Mouse (Mus musculus) kidney, adult 2 months (tissue): ENCODE data around the gene Catsper4. TPM values are rescaled to one million over a fixed set of nuclear protein-coding genes. Genes with fewer than 3 reads are reported as not detected.
A peak's percentile ranks its signal among the peaks of the same experiment; 100 is the strongest.

Source experiments
- DNase-seq: peaks from one replicate; pipeline ENCODE4 v3.0.0; 2021
- H3K27ac ChIP-seq: fragments of 200-500 bp; 2 replicates; pipeline ENCODE4 v1.5.1; 2012; ENCODE audit warnings: low read depth, low read length, control low read depth, inconsistent platforms; ENCODE audit not compliant: insufficient read depth
- H3K27me3 ChIP-seq: fragments of 200-500 bp; replicated peaks from 2 replicates; pipeline ENCODE4 v1.6.1; 2012; ENCODE audit warnings: mild to moderate bottlenecking, moderate library complexity, low read length, inconsistent platforms; ENCODE audit not compliant: control insufficient read depth, insufficient read depth
- H3K36me3 ChIP-seq: fragments of 200-500 bp; 2 replicates; pipeline ENCODE4 v1.6.1; 2012; ENCODE audit warnings: mild to moderate bottlenecking, moderate library complexity, low read length, inconsistent platforms; ENCODE audit not compliant: control insufficient read depth, insufficient read depth
- H3K4me1 ChIP-seq: fragments of 200-500 bp; 2 replicates; pipeline ENCODE4 v1.6.1; 2011; ENCODE audit warnings: low read length; ENCODE audit not compliant: control insufficient read depth, insufficient read depth
- H3K4me3 ChIP-seq: fragments of 200-500 bp; 2 replicates; pipeline ENCODE4 v1.5.1; 2011; ENCODE audit warnings: mild to moderate bottlenecking, low read depth, low read length, control low read depth; ENCODE audit not compliant: insufficient read depth
- CTCF ChIP-seq: fragments of 200-500 bp; conservative IDR thresholded peaks from 2 replicates; pipeline ENCODE4 v1.5.1; 2011; ENCODE audit warnings: low read depth, mild to moderate bottlenecking, control low read depth, low read length, moderate library complexity, mixed read lengths; ENCODE audit not compliant: insufficient read depth, insufficient read length
- POLR2A ChIP-seq: fragments of 200-500 bp; IDR thresholded peaks from one replicate; pipeline ENCODE4 v1.6.1; 2011; ENCODE audit warnings: low read depth, low read length, control low read depth
- WGBS: fragments of 180-500 bp; shearing (Covaris S2); methylation state at CpG from one replicate; pipeline ENCODE4 v1.1.7; 2018; 5-methylcytosine and 5-hydroxymethylcytosine counted together
- polyA plus RNA-seq: library from polyadenylated mRNA; depleted of rRNA; stranded (reverse); fragments of >200 nt; gene quantifications from 2 replicates; pipeline ENCODE4 v1.2.3, GENCODE M21; 2012

Catsper4 gene
- polyA plus RNA-seq, 1 experiment: 0.38 TPM

DNA sequence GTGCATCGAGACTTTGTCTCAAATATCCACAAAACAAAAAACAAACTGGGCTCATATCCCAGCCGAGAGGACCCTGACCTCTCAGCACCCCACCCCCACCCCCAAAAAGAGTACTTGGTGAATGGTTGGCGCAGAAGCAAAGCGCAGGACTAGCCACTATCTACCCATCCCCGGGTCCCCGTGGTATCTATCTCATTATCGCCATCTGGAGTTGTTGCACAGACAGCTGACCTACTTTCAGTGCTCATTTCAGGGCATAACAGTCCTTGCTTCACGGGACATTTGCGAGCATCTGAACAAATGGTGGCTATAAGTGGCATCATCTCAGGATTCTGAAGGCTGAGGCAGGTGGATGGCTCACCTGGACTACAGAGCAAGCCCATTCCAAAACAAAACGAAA lies 11.5 kb upstream of the Catsper4 start:
- WGBS: 11% methylated on average over 10 of the region's 10 CpGs
- Histone ChIP-seq H3K27me3 (no peaks in the 10 kb centered on the region), H3K4me1 (peaks cover 3% of the 10 kb centered on the region; the same call in 1 of the 2 replicates), H3K27ac (no peak overlapping the region), H3K36me3 (no peaks in the 10 kb centered on the region), H3K4me3 (peak overlapping the region; percentile 46; the same call in 1 of the 2 replicates)
- no peak for DNase-seq
- TF ChIP-seq CTCF: no peak
- no peak for TF ChIP-seq POLR2A

DNA sequence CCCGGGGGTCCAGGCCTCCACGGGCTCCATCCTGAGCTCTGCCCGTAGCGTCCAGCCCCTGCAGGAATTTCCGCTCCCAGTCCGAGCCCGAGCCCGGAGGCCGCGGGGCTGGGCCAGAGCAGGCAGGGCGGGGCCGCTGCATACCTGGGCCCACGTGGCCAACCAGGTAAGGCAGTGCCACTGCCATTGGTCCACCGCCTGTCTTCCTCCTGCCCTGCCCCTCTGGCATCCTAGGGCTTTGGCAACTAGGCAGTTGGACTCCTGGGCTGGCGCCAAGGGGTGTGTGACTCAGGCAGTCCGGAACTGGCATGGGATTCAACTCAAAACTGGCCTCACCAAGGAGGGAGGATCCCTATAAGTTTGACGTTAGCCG lies 11.1 kb upstream of the Catsper4 start, which contains the start of gene Cnksr1:
TSS of gene Cnksr1 (minus strand) at position 121 of the 373 bp plus-strand sequence.
- no peaks in the 10 kb centered on the region for H3K27me3 ChIP-seq
- TF ChIP-seq POLR2A: no peak
- TF ChIP-seq CTCF: no peak
- peak within 1 kb of the TSS; percentile 40 for H3K27ac ChIP-seq
- peak; percentile 97 for DNase-seq
- 3% methylated on average over 18 of the region's 18 CpGs for WGBS
- peaks cover 3% of the 10 kb centered on the region; the same call in 1 of the 2 replicates for H3K4me1 ChIP-seq
- H3K36me3 ChIP-seq: no peaks in the 10 kb centered on the region
- peak within 1 kb of the TSS; percentile 46 for H3K4me3 ChIP-seq

DNA sequence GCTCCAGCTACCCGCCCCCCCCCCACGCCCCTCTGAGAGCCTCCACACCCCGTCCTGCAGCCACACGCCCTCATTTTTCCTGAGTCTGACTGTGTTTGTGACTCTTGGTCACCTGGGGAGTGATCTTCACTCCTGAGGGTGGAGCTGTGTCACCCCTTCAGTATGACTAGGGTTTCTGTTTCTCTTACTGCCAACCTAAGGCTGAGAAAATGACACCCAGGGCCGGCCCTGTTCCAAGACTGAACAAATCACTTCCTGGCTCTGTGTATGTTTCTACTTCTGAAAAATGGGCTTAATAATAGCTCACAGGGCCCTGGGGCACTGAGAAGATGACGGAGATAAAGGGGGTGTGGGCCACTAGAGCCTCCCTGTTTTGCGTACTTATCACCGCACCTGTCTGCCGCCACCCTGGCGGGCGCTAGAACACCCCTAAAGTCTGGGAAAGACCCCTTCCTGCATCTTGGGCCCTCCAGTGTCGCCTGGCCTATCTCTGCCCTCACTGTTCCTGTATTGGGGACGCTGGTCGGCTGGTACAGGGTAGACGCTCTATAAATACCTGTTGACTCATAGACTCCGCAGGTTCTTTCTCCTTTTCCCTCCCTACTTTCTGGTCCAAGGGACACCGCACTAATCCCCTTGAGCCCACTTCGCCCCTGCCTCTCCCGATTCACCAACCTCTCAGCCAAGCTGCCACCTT lies 10.5 kb upstream of the Catsper4 start:
- Histone ChIP-seq H3K4me3 (peak overlapping the region; percentile 46), H3K27me3 (no peaks in the 10 kb centered on the region), H3K27ac (peak overlapping the region; percentile 40), H3K4me1 (peaks cover 3% of the 10 kb centered on the region; the same call in 1 of the 2 replicates), H3K36me3 (no peaks in the 10 kb centered on the region)
- TF ChIP-seq CTCF (no peak), POLR2A (no peak)
- WGBS: 33% methylated on average over 19 of the region's 19 CpGs
- peak; percentile 37 for DNase-seq

DNA sequence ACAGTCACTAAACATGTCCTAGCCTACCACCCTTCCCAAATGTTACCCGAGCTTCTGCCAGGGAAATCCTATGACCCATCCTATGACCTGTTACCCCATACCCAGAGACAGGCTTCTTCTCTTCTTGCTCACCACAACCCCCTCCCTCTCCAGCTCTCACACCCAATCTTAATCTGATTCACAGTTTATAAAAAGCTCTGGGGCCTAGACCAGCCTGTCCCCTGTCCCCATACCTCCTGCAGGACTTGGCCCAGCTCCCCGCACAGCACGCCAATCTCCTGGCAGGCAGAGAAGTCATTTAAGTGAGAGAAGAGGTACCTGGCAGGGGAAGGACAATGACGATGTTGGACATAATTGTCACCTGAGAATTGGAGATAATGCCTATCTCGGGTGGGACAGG lies 7.7 kb upstream of the Catsper4 start:
- no peaks in the 10 kb centered on the region for H3K36me3 ChIP-seq
- H3K27me3 ChIP-seq: no peaks in the 10 kb centered on the region
- no peak for DNase-seq
- no peak overlapping the region for H3K27ac ChIP-seq
- H3K4me3 ChIP-seq: no peak overlapping the region
- TF ChIP-seq CTCF (no peak), POLR2A (no peak)
- 85% methylated on average over 5 of the region's 5 CpGs for WGBS
- peaks cover 3% of the 10 kb centered on the region; the same call in 1 of the 2 replicates for H3K4me1 ChIP-seq

DNA sequence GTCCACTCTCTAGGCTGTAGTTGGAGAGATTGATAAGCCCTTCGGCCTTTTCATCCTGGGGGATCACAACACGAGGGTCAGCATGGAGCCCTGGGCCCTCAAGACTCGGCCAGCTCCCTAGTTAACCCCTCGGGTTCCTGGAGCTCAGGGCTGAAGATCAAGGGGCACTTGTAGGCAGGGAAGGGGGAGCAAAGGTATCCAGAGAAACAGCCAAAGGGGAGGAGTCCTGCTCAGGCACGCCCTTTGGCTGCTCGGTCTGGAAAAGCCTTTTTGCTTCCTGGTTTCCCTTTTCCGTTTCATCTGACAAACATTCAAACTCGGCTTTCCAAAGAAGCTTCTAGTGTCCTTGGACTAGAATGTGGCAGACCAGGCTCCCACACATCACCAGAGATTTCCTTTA lies 3.2 kb upstream of the Catsper4 start:
- Histone ChIP-seq H3K27me3 (no peaks in the 10 kb centered on the region), H3K27ac (no peak overlapping the region), H3K36me3 (no peaks in the 10 kb centered on the region), H3K4me3 (no peak overlapping the region), H3K4me1 (no peaks in the 10 kb centered on the region)
- DNase-seq: peak; percentile 72
- 31% methylated on average over 8 of the region's 8 CpGs for WGBS
- TF ChIP-seq POLR2A: no peak
- no peak for TF ChIP-seq CTCF

DNA sequence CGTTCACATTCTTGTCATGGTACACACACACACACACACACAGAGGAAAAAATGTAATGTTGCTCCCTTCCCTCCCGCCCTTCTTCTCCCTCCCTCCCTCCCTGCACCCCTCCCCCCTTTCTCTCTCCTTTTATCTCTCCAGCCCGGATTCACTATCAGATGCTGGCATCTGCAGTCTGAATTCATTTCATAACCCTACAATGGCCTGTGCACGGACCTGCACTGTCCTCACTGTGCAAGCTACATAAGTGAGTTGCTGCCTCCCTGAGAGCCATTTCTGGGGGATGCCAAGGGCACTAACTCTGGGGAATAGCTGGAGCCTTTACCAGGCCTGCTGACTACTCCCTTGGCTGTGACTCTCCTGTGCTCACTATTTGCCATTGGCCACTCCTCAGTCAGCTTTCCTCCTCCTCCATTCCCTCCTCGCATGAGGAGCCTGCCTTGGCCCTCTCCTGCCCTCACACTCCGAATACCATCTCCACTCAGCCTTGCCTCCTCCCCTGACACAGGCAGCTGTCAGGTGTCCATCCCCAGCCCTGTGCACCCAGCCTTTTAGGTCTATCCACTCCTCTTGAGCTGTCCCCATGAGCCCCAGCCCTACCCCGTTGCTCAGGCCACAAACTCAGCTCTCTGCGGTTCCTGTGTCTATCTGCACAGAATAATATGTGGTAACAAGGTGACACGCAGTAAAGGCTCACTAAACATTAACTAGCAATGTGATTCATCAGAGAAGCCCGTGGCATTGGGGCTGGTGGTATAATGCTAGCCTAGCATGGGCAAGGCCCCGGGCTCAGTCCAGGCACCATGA lies 4.2 kb downstream of the Catsper4 start:
- Histone ChIP-seq H3K4me1 (peaks cover 4% of the 10 kb centered on the region; the same call in 1 of the 2 replicates), H3K36me3 (no peaks in the 10 kb centered on the region), H3K27me3 (no peaks in the 10 kb centered on the region), H3K27ac (peak overlapping the region; percentile 66), H3K4me3 (no peak overlapping the region)
- TF ChIP-seq CTCF (no peak), POLR2A (no peak)
- DNase-seq: peak; percentile 55
- 35% methylated on average over 11 of the region's 11 CpGs for WGBS
